Mouse (Mus musculus) testis, adult 2 months (tissue): ENCODE data around the gene Plk3. TPM values are rescaled to one million over a fixed set of nuclear protein-coding genes. Genes with fewer than 3 reads are reported as not detected.

ENCODE experiments used
- H3K27ac ChIP-seq: fragments of 200-500 bp; 2 replicates; pipeline ENCODE4 v1.5.1; 2012; ENCODE audit warnings: low read depth, low read length; ENCODE audit not compliant: control insufficient read depth, insufficient read depth
- H3K27me3 ChIP-seq: fragments of 200-500 bp; 2 replicates; pipeline ENCODE4 v1.6.1; 2012; ENCODE audit warnings: mild to moderate bottlenecking, low read length, moderate library complexity; ENCODE audit not compliant: control insufficient read depth, insufficient read depth
- H3K36me3 ChIP-seq: fragments of 200-500 bp; 2 replicates; pipeline ENCODE4 v1.6.1; 2012; ENCODE audit warnings: mild to moderate bottlenecking, low read length; ENCODE audit not compliant: control insufficient read depth, insufficient read depth
- H3K4me1 ChIP-seq: fragments of 200-500 bp; 2 replicates; pipeline ENCODE4 v1.6.1; 2012; ENCODE audit warnings: low read length; ENCODE audit not compliant: control insufficient read depth, insufficient read depth
- H3K4me3 ChIP-seq: fragments of 200-500 bp; 2 replicates; pipeline ENCODE4 v1.5.1; 2012; ENCODE audit warnings: low read depth, mild to moderate bottlenecking, low read length, moderate library complexity, mixed read lengths; ENCODE audit not compliant: control insufficient read depth
- CTCF ChIP-seq: fragments of 200-500 bp; IDR thresholded peaks from 2 replicates; pipeline ENCODE4 v1.5.1; 2012; ENCODE audit warnings: low read depth, mild to moderate bottlenecking, inconsistent platforms, low read length, moderate library complexity; ENCODE audit not compliant: control insufficient read depth, insufficient read depth, insufficient replicate concordance
- POLR2A ChIP-seq: fragments of 200-500 bp; IDR thresholded peaks from 2 replicates; pipeline ENCODE4 v1.6.1; 2012; ENCODE audit warnings: low read depth, mild to moderate bottlenecking, inconsistent platforms, low read length, moderate library complexity; ENCODE audit not compliant: control insufficient read depth
- polyA plus RNA-seq: library from polyadenylated mRNA; depleted of rRNA; stranded (reverse); fragments of >200 nt; gene quantifications from 2 replicates; pipeline ENCODE4 v1.2.3, GENCODE M21; 2012; rRNA removed

Gene Plk3
- polyA plus RNA-seq, 1 experiment = 0.94 TPM

- no peaks in the 10 kb centered on the region for H3K27me3 ChIP-seq
These were observed 38.0 kb downstream of the Plk3 start, which contains the start of gene Ptch2 for GRCm38 (mm10) chr4:117095551-117096452. Gene Ptch2, plus strand, starts transcription at chr4:117096075.

DNA sequence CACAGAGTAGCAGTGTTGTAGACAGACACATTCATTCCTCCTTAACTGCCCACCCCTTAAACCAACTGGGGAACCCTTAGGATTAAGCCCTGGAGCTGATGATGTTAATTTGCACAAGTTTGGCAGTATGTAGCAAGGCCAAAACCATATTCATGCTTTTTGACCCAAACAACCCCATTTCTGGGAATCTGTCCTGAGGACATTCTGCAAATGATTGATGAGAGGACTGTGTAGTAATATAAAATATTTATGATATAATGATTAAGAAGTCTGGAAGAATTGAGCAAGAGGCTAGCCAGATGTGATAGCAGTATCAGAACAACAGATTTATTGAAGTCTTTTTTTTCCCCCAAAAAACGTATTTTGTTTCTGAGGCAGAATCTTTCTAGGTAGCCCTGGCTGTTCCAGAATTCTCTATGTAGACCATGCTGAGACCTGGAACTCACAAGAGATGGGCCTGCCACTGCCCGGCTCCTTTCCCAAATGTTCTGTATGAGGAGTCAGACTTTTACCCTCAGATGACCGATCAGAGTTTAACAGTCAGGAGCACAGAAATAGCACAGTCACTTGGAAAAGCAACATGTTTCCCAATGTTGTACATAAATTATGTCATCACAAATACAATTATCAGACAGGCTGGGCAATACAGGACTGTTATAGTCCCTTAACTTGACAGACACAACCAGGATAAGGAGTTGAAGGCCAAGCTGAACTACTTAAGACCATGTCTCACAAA is 39.0 kb downstream of the Plk3 start:
- no peak overlapping the region for H3K4me3 ChIP-seq
- H3K27me3 ChIP-seq = no peaks in the 10 kb centered on the region
- no peak overlapping the region for H3K27ac ChIP-seq
- peaks cover 7% of the 10 kb centered on the region for H3K4me1 ChIP-seq
- H3K36me3 ChIP-seq = no peaks in the 10 kb centered on the region
- no peak for TF ChIP-seq POLR2A
- TF ChIP-seq CTCF = no peak

More at GRCm38 (mm10) chr4:117095551-117096452, 38.0 kb downstream of the Plk3 start, which contains the start of gene Ptch2:
- H3K27ac ChIP-seq = peak within 1 kb of the TSS; percentile 69
- TF ChIP-seq POLR2A (no peak), CTCF (no peak)
- peaks cover 7% of the 10 kb centered on the region for H3K4me1 ChIP-seq
- no peaks in the 10 kb centered on the region for H3K36me3 ChIP-seq
- H3K4me3 ChIP-seq = peak within 1 kb of the TSS; percentile 96

DNA sequence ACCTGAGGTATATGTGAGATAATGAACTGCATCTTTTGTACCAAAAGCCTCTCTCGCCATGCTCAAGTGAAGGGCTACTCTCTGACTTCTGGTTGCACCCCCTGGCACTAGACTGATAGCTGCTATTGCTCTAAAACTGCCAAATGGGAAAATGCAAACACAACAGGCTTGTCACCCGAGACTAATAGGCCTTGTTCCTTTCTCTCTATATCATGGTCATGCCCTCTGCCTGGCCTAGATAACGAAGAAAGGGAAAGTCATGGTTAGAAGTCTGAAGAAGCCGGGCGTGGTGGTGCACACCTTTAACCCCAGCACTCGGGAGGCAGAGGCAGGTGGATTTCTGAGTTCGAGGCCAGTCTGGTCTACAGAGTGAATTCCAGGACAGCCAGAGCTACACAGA is 43.2 kb downstream of the Plk3 start:
- H3K27me3 ChIP-seq = no peaks in the 10 kb centered on the region
- TF ChIP-seq CTCF (no peak), POLR2A (no peak)
- H3K4me3 ChIP-seq = no peak overlapping the region

GRCm38 (mm10) chr4:117087948-117088640 is 45.7 kb downstream of the Plk3 start:
- no peak overlapping the region for H3K27ac ChIP-seq
- no peaks in the 10 kb centered on the region for H3K4me1 ChIP-seq
- no peaks in the 10 kb centered on the region for H3K36me3 ChIP-seq
- no peak overlapping the region for H3K4me3 ChIP-seq
- no peaks in the 10 kb centered on the region for H3K27me3 ChIP-seq
- no peak for TF ChIP-seq POLR2A

More for the DNA sequence above, 43.2 kb downstream of the Plk3 start:
- H3K27ac ChIP-seq = no peak overlapping the region
- H3K4me1 ChIP-seq = peaks cover 2% of the 10 kb centered on the region
- H3K36me3 ChIP-seq = no peaks in the 10 kb centered on the region

Other genes starting within 250 kb of the Plk3 start
- 16.5 and 16.8 TPM in 2 replicates for gene Urod, start 139.6 kb downstream of the Plk3 start, polyA plus RNA-seq
- 10.7 and 10.9 TPM in 2 replicates for gene Hectd3, start 138.6 kb downstream of the Plk3 start, polyA plus RNA-seq
- 5.4 and 6.3 TPM in 2 replicates for gene Eif2b3, start 114.6 kb downstream of the Plk3 start, polyA plus RNA-seq
- gene Ptch2, start 37.9 kb downstream of the Plk3 start, polyA plus RNA-seq = 31.0 and 31.2 TPM in 2 replicates
- 2.6 and 3.2 TPM in 2 replicates for gene Btbd19, start 8.2 kb downstream of the Plk3 start, polyA plus RNA-seq
- 0.28 and 0.29 TPM in 2 replicates for gene Tctex1d4, start 7.2 kb downstream of the Plk3 start, polyA plus RNA-seq
- gene Rps8, start 22.3 kb upstream of the Plk3 start, polyA plus RNA-seq = 185 and 230 TPM in 2 replicates
- gene Kif2c, start 48.7 kb upstream of the Plk3 start, polyA plus RNA-seq = 307 and 325 TPM in 2 replicates
- gene Tmem53, start 118.0 kb upstream of the Plk3 start, polyA plus RNA-seq = 999 and 1,059 TPM in 2 replicates
- gene Armh1, start 118.2 kb upstream of the Plk3 start, polyA plus RNA-seq = 154 and 162 TPM in 2 replicates